Mouse (Mus musculus) CH12.LX (cell line): Measurements from ENCODE around the gene Gm20388. TPM values are rescaled to one million over a fixed set of nuclear protein-coding genes. Genes with fewer than 3 reads are reported as not detected.

Experiments
- DNase-seq: peaks from one replicate; pipeline ENCODE4 v3.0.0-alpha.2; 2013; ENCODE audit errors: extremely low read depth
- H3K27ac ChIP-seq: 2 replicates; pipeline ENCODE4 v1.5.1; 2012; ENCODE audit warnings: low read depth, mild to moderate bottlenecking, control low read depth, moderate library complexity; ENCODE audit not compliant: insufficient read depth
- H3K27me3 ChIP-seq: replicated peaks from 2 replicates; pipeline ENCODE3; 2012; ENCODE audit warnings: inconsistent platforms
- H3K36me3 ChIP-seq, 2 experiments: replicated peaks in 1 of 2; 2 replicates each; pipeline versions ENCODE3 to v1.6.1; 2012; ENCODE audit warnings: inconsistent platforms in 1 of 2, low read length in 1 of 2, mild to moderate bottlenecking in 1 of 2, mixed read lengths in 1 of 2, moderate library complexity in 1 of 2; ENCODE audit not compliant: control insufficient read depth in 1 of 2, insufficient read depth in 1 of 2
- H3K4me1 ChIP-seq, 2 experiments: 2 replicates each; pipeline ENCODE4 v1.6.1; 2012; ENCODE audit warnings: inconsistent platforms in 1 of 2, moderate library complexity in 1 of 2; ENCODE audit not compliant: insufficient read depth in 2 of 2, control insufficient read depth in 1 of 2
- H3K4me2 ChIP-seq: 2 replicates; pipeline ENCODE4 v1.6.1; 2012; ENCODE audit warnings: low read depth, mild to moderate bottlenecking, control low read depth; ENCODE audit not compliant: poor library complexity, insufficient read depth, severe bottlenecking
- H3K4me3 ChIP-seq, 3 experiments: fragments of 150-350 bp in 1 of 3; sonication (generic) in 1 of 3; replicated peaks in 1 of 3; 2 replicates each; pipeline versions ENCODE3 to v1.5.1; 2011 to 2012; ENCODE audit warnings: low read depth in 2 of 3, low read length in 2 of 3, mild to moderate bottlenecking in 2 of 3, moderate library complexity in 2 of 3, control low read depth in 1 of 3, improper control_type of control experiment in 1 of 3, inconsistent platforms in 1 of 3, mixed read lengths in 1 of 3; ENCODE audit not compliant: poor library complexity in 1 of 3
- H3K79me2 ChIP-seq: replicated peaks from 2 replicates; pipeline ENCODE4 v1.6.1; 2012; ENCODE audit warnings: mild to moderate bottlenecking, moderate library complexity; ENCODE audit not compliant: control insufficient read depth, poor library complexity, insufficient read depth, severe bottlenecking; ENCODE audit errors: extremely low read depth
- H3K9ac ChIP-seq: 2 replicates; pipeline ENCODE4 v1.6.1; 2012; ENCODE audit warnings: low read depth, mild to moderate bottlenecking, control low read depth, moderate library complexity; ENCODE audit not compliant: insufficient read depth
- H3K9me3 ChIP-seq: replicated peaks from 2 replicates; pipeline ENCODE3; 2012; ENCODE audit warnings: low read length, inconsistent platforms, mixed read lengths
- CHD1 ChIP-seq: IDR thresholded peaks from 2 replicates; pipeline ENCODE4 v1.6.1; 2012; ENCODE audit warnings: low read depth, low read length, improper control_type of control experiment, inconsistent platforms
- CTCF ChIP-seq, 2 experiments: IDR thresholded peaks in 1 of 2; conservative IDR thresholded peaks in 1 of 2; 2 replicates each; pipeline ENCODE4 v1.5.1; 2011 to 2012; ENCODE audit warnings: low read depth in 2 of 2, low read length in 2 of 2, improper control_type of control experiment in 1 of 2, inconsistent platforms in 1 of 2, mild to moderate bottlenecking in 1 of 2, moderate library complexity in 1 of 2
- ELF1 ChIP-seq: IDR thresholded peaks from 2 replicates; pipeline ENCODE4 v1.6.1; 2014; ENCODE audit warnings: low read depth, mild to moderate bottlenecking, inconsistent platforms, low read length, improper control_type of control experiment
- ETS1 ChIP-seq: conservative IDR thresholded peaks from 2 replicates; pipeline ENCODE4 v1.6.1; 2012; ENCODE audit warnings: low read depth, mild to moderate bottlenecking, inconsistent platforms, low read length, improper control_type of control experiment, moderate library complexity
- GABPA ChIP-seq: IDR thresholded peaks from 2 replicates; pipeline ENCODE4 v1.6.1; 2012; ENCODE audit warnings: low read depth, low read length, improper control_type of control experiment, inconsistent platforms; ENCODE audit not compliant: insufficient replicate concordance
- HCFC1 ChIP-seq: IDR thresholded peaks from 2 replicates; pipeline ENCODE4 v1.6.1; 2012; ENCODE audit warnings: low read depth, mild to moderate bottlenecking, inconsistent platforms, low read length, improper control_type of control experiment
- IRF4 ChIP-seq: IDR thresholded peaks from 2 replicates; pipeline ENCODE4 v1.6.1; 2014; ENCODE audit warnings: low read depth, mild to moderate bottlenecking, inconsistent platforms, low read length, improper control_type of control experiment
- JUN ChIP-seq: IDR thresholded peaks from 2 replicates; pipeline ENCODE4 v1.6.1; 2011; ENCODE audit warnings: low read depth, mild to moderate bottlenecking, low read length, improper control_type of control experiment, moderate library complexity; ENCODE audit not compliant: insufficient read depth
- MAX ChIP-seq: IDR thresholded peaks from 2 replicates; pipeline ENCODE4 v1.6.1; 2011; ENCODE audit warnings: low read length, improper control_type of control experiment
- MAZ ChIP-seq: IDR thresholded peaks from 2 replicates; pipeline ENCODE4 v1.6.1; 2012; ENCODE audit warnings: low read depth, mild to moderate bottlenecking, inconsistent platforms, low read length, improper control_type of control experiment, moderate library complexity
- MEF2A ChIP-seq: IDR thresholded peaks from 2 replicates; pipeline ENCODE4 v1.6.1; 2014; ENCODE audit warnings: low read depth, mild to moderate bottlenecking, inconsistent platforms, low read length, improper control_type of control experiment, borderline replicate concordance
- MYC ChIP-seq: IDR thresholded peaks from 2 replicates; pipeline ENCODE4 v1.6.1; 2011; ENCODE audit warnings: low read depth, mild to moderate bottlenecking, improper control_type of control experiment, low read length
- NELFE ChIP-seq: IDR thresholded peaks from 2 replicates; pipeline ENCODE4 v1.6.1; 2011; ENCODE audit warnings: low read depth, low read length, improper control_type of control experiment
- NRF1 ChIP-seq: IDR thresholded peaks from 2 replicates; pipeline ENCODE4 v1.6.1; 2014; ENCODE audit warnings: low read depth, mild to moderate bottlenecking, inconsistent platforms, low read length, improper control_type of control experiment, moderate library complexity
- SIN3A ChIP-seq: IDR thresholded peaks from 2 replicates; pipeline ENCODE4 v1.6.1; 2012; ENCODE audit warnings: low read length, improper control_type of control experiment, inconsistent platforms
- ZC3H11A ChIP-seq: IDR thresholded peaks from 2 replicates; pipeline ENCODE4 v1.6.1; 2012; ENCODE audit warnings: low read depth, mild to moderate bottlenecking, inconsistent platforms, low read length, improper control_type of control experiment
- ZMIZ1 ChIP-seq: IDR thresholded peaks from 2 replicates; pipeline ENCODE4 v1.6.1; 2012; ENCODE audit warnings: low read depth, mild to moderate bottlenecking, inconsistent platforms, low read length, improper control_type of control experiment
- dilution Hi-C: fragments of 300-500 bp; cut with MboI; formaldehyde crosslinking; loops from 2 replicates; pipeline ENCODE4 v1.14.3; 2020; ENCODE audit warnings: low sequenced_read_pairs; ENCODE audit not compliant: extremely low pct_unique_long_range_greater_than_20kb, extremely low pct_ligation_motif_present
- in situ Hi-C: fragments of 300-500 bp; cut with MboI; formaldehyde crosslinking; loops from 3 replicates; pipeline ENCODE4 v1.14.3; 2019; ENCODE audit warnings: low sequenced_read_pairs, low pct_ligation_motif_present, low pct_unique_long_range_greater_than_20kb, mixed read lengths
- polyA plus RNA-seq: library from polyadenylated mRNA; unstranded; fragments of >175 nt; gene quantifications from 2 replicates; pipeline ENCODE4 v1.2.1, GENCODE M21; 2012; ENCODE audit warnings: low read depth; ENCODE audit not compliant: insufficient read length
- total RNA-seq, 2 experiments: library from RNA; depleted of rRNA; stranded (reverse); fragments of 300-350 nt in 1 of 2; fragments of >200 nt in 1 of 2; gene quantifications; 2 replicates each; pipeline ENCODE4 v1.2.3; 2012 to 2014

Gm20388 gene
- total and polyA plus RNA-seq, 3 experiments, result 14.8 to 26.3 (median 22.2) TPM

- in situ Hi-C loops, result no loop called here
- Histone ChIP-seq H3K36me3 (peaks cover 6 to 11% of the 10 kb centered on the region in 2 experiments), H3K27ac (peak overlapping the region; percentile 99), H3K9me3 (peaks cover 3% of the 10 kb centered on the region), H3K79me2 (peaks cover 20% of the 10 kb centered on the region), H3K27me3 (no peaks in the 10 kb centered on the region), H3K4me2 (peak overlapping the region; percentile 18; the same call in 1 of the 2 replicates), H3K4me3 (no peak overlapping the region), H3K4me1 (peaks cover 38 to 61% of the 10 kb centered on the region in 2 experiments), H3K9ac (peak overlapping the region; percentile 24; the same call in 1 of the 2 replicates)
- no peak for DNase-seq
- TF ChIP-seq ELF1, result no peak
- no peak for TF ChIP-seq NRF1
- TF ChIP-seq MEF2A, result no peak
- no peak for TF ChIP-seq CTCF (conservative IDR thresholded peaks at IDR 0.05 in 1 of 2, IDR thresholded peaks at IDR 0.05 in 1 of 2; ENCODE audit: low read depth in 2 of 2, low read length in 2 of 2)
- no peak for TF ChIP-seq CHD1
- no peak; the same call in 1 of the 2 replicates for TF ChIP-seq ZMIZ1
- TF ChIP-seq JUN, result no peak
- TF ChIP-seq HCFC1, result no peak
- TF ChIP-seq MYC, result no peak
- TF ChIP-seq SIN3A, result no peak
- dilution Hi-C loops, result no loop called here
Measured at GRCm38 (mm10) chr8:121911987-121912386, 2001.3 kb downstream of the Gm20388 start.

DNA sequence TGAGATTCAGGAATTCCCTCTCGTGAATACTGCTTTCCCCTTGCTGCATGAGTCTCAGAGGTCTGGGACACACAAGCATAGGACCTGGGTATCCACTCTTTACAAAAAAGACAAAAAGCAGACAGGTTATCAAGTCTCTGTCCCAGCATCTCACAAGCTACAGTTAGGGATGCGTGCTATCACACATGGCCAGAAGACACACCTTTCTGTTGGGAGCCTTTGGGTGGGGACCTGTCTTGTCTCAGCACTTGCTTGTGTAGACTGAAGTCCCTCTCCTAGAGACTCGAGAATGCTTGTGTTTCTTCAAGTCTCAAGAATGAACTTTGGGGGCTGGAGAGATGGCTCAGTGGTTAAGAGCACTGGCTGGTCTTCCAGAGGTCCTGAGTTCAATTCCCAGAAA lies 2002.2 kb downstream of the Gm20388 start:
- Histone ChIP-seq H3K27ac (no peak overlapping the region), H3K9me3 (peaks cover 7% of the 10 kb centered on the region), H3K4me1 (peaks cover 38 to 61% of the 10 kb centered on the region in 2 experiments), H3K4me3 (no peak overlapping the region), H3K9ac (0 out of 2 replicates have a peak overlapping the region, but pooled peaks have one; percentile 24), H3K4me2 (no peak overlapping the region), H3K27me3 (no peaks in the 10 kb centered on the region), H3K36me3 (peaks cover 10 to 16% of the 10 kb centered on the region in 2 experiments), H3K79me2 (peaks cover 15% of the 10 kb centered on the region)
- in situ Hi-C loops (no loop called here), dilution Hi-C loops (no loop called here)
- DNase-seq, result no peak
- TF ChIP-seq ZC3H11A, result no peak
- TF ChIP-seq MEF2A, result no peak
- TF ChIP-seq SIN3A, result no peak
- no peak for TF ChIP-seq IRF4
- no peak for TF ChIP-seq NELFE
- TF ChIP-seq MYC, result no peak
- no peak for TF ChIP-seq MAZ
- no peak for TF ChIP-seq GABPA
- no peak for TF ChIP-seq MAX
- TF ChIP-seq ETS1, result no peak
